Mouse (Mus musculus) hindbrain, embryonic 15.5 days (tissue): ENCODE data around the gene Gm10334. TPM values are rescaled to one million over a fixed set of nuclear protein-coding genes. Genes with fewer than 3 reads are reported as not detected.
"Not testable (repeated sequence)": the region's sequence is repeated elsewhere in the genome, so short reads cannot be mapped to it uniquely, and the experiment has no call there.

ENCODE experiments used
- ATAC-seq: fragments of 200-750 bp; cut with Nextera tagmentation; 2 replicates; pipeline ENCODE4 v1.8.0; 2017; ENCODE audit warnings: low read depth, moderate number of reproducible peaks, moderate TSS enrichment; ENCODE audit not compliant: low FRiP score
- H3K27ac ChIP-seq: fragments of 300-500 bp; sonication (generic); replicated peaks from 2 replicates; pipeline ENCODE4 v1.5.1; 2015; ENCODE audit warnings: mild to moderate bottlenecking, inconsistent platforms
- H3K27me3 ChIP-seq: fragments of 300-500 bp; sonication (generic); 2 replicates; pipeline ENCODE4 v1.6.1; 2015; ENCODE audit warnings: control low read depth, inconsistent platforms
- H3K36me3 ChIP-seq: fragments of 300-500 bp; sonication (generic); 2 replicates; pipeline ENCODE4 v1.6.1; 2015; ENCODE audit warnings: control low read depth, inconsistent platforms
- H3K4me1 ChIP-seq: fragments of 300-500 bp; sonication (generic); replicated peaks from 2 replicates; pipeline ENCODE4 v1.6.1; 2015; ENCODE audit warnings: control low read depth, inconsistent platforms
- H3K4me2 ChIP-seq: fragments of 300-500 bp; sonication (generic); 2 replicates; pipeline ENCODE4 v1.6.1; 2015; ENCODE audit warnings: moderate library complexity, mild to moderate bottlenecking, inconsistent platforms
- H3K4me3 ChIP-seq: fragments of 300-500 bp; sonication (generic); 2 replicates; pipeline ENCODE4 v1.5.1; 2015; ENCODE audit warnings: mild to moderate bottlenecking, inconsistent platforms
- H3K9ac ChIP-seq: fragments of 300-500 bp; sonication (generic); 2 replicates; pipeline ENCODE4 v1.6.1; 2015; ENCODE audit warnings: inconsistent platforms
- H3K9me3 ChIP-seq: fragments of 300-500 bp; sonication (generic); 2 replicates; pipeline ENCODE4 v1.6.1; 2016; ENCODE audit warnings: control low read depth, inconsistent platforms
- WGBS: fragments of 180-500 bp; shearing (Covaris S2); methylation state at CpG from one replicate; pipeline ENCODE4 v1.1.7; 2015; 5-methylcytosine and 5-hydroxymethylcytosine counted together
- polyA plus RNA-seq: library from polyadenylated mRNA; unstranded; fragments of >200 nt; fragmentation: Nextera tagmentation; extraction: Ambion mirVana; gene quantifications from 2 replicates; pipeline ENCODE4 v1.2.1, GENCODE M21; 2015

Gm10334 gene
- polyA plus RNA-seq = not detected in 2 replicates

- H3K27ac ChIP-seq = not testable (repeated sequence)
Measured at GRCm38 (mm10) chr6:41446045-41446444, at the start of gene Gm10334. Gm10334 (minus strand) TSS chr6:41446145.

GRCm38 (mm10) chr6:41458632-41459031 lies 12.7 kb upstream of the Gm10334 start, which contains the start of gene Prss1:
Prss1 (plus strand) TSS chr6:41458932.
- not testable (repeated sequence) for H3K4me2 ChIP-seq, H3K9ac ChIP-seq, H3K4me3 ChIP-seq, H3K9me3 ChIP-seq, H3K4me1 ChIP-seq, H3K27ac ChIP-seq, ATAC-seq, H3K36me3 ChIP-seq, H3K27me3 ChIP-seq

More at GRCm38 (mm10) chr6:41446045-41446444, at the start of gene Gm10334:
- H3K36me3 ChIP-seq, ATAC-seq, H3K4me3 ChIP-seq, H3K9me3 ChIP-seq, H3K4me2 ChIP-seq, H3K27me3 ChIP-seq, H3K4me1 ChIP-seq, H3K9ac ChIP-seq: not testable (repeated sequence)

DNA sequence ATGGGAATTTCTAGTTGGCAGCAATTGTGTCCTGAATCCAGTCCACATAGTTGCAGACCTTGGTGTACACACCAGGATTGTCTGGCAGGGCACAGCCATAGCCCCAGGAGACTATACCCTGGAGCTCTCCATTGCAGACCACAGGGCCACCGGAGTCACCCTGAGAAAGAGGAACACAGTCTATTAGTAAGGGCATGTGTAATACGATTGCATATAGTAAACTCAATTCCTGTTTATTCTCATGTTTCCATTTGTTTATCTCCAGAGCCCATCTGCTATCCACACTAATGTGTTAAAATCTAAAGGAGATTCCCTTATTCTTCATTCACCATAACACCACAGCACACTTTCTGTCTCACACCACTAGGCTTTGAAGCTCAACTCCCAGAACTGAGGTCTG lies 3.7 kb downstream of the Gm10334 start:
- WGBS = 86% methylated on average over 1 of the region's 2 CpGs
- H3K9me3 ChIP-seq, H3K36me3 ChIP-seq, H3K4me1 ChIP-seq, H3K4me3 ChIP-seq, H3K4me2 ChIP-seq, ATAC-seq, H3K9ac ChIP-seq, H3K27ac ChIP-seq, H3K27me3 ChIP-seq: not testable (repeated sequence)

Other genes starting within 250 kb of the Gm10334 start
- gene Try4, start 143.9 kb downstream of the Gm10334 start, polyA plus RNA-seq = not detected in 2 replicates
- gene Try5, start 129.3 kb downstream of the Gm10334 start, polyA plus RNA-seq = 0.52 and 0.55 TPM in 2 replicates
- not detected in 2 replicates for gene Try10, start 92.0 kb downstream of the Gm10334 start, polyA plus RNA-seq
- not detected in 2 replicates for gene Prss3, start 68.5 kb downstream of the Gm10334 start, polyA plus RNA-seq
- not detected in 2 replicates for gene Gm5771, start 53.8 kb downstream of the Gm10334 start, polyA plus RNA-seq
- not detected in 2 replicates for gene Prss1, start 12.8 kb upstream of the Gm10334 start, polyA plus RNA-seq
- not detected in 2 replicates for gene Prss2, start 75.6 kb upstream of the Gm10334 start, polyA plus RNA-seq
- gene Ephb6, start 159.3 kb upstream of the Gm10334 start, polyA plus RNA-seq = 40.1 and 44.4 TPM in 2 replicates
- gene Trpv6, start 190.3 kb upstream of the Gm10334 start, polyA plus RNA-seq = 0.80 and 0.92 TPM in 2 replicates
- not detected in 2 replicates for gene Trpv5, start 234.6 kb upstream of the Gm10334 start, polyA plus RNA-seq
- not detected in 2 replicates for gene Llcfc1, start 238.3 kb upstream of the Gm10334 start, polyA plus RNA-seq